Mouse (Mus musculus) heart, embryonic 13.5 days (tissue): Measurements from ENCODE around the gene Vav1. TPM values are rescaled to one million over a fixed set of nuclear protein-coding genes. Genes with fewer than 3 reads are reported as not detected.

ENCODE experiments used
- ATAC-seq: fragments of 200-750 bp; cut with Nextera tagmentation; 2 replicates; pipeline ENCODE4 v1.8.0; 2017; ENCODE audit warnings: moderate TSS enrichment; ENCODE audit not compliant: insufficient number of reproducible peaks, low FRiP score, low TSS enrichment; ENCODE audit errors: extremely low read depth
- H3K27ac ChIP-seq: fragments of 300-500 bp; sonication (generic); replicated peaks from 2 replicates; pipeline ENCODE4 v1.5.1; 2015; ENCODE audit warnings: moderate library complexity, mild to moderate bottlenecking, inconsistent platforms
- H3K27me3 ChIP-seq: fragments of 300-500 bp; sonication (generic); replicated peaks from 2 replicates; pipeline ENCODE4 v1.6.1; 2015; ENCODE audit warnings: mild to moderate bottlenecking, inconsistent platforms
- H3K36me3 ChIP-seq: fragments of 300-500 bp; sonication (generic); 2 replicates; pipeline ENCODE4 v1.6.1; 2015; ENCODE audit warnings: mild to moderate bottlenecking, inconsistent platforms
- H3K4me1 ChIP-seq: fragments of 300-500 bp; sonication (generic); 2 replicates; pipeline ENCODE4 v1.6.1; 2015; ENCODE audit warnings: inconsistent platforms
- H3K4me2 ChIP-seq: fragments of 300-500 bp; sonication (generic); 2 replicates; pipeline ENCODE4 v1.6.1; 2015; ENCODE audit warnings: inconsistent platforms, mild to moderate bottlenecking, moderate library complexity
- H3K4me3 ChIP-seq: fragments of 300-500 bp; sonication (generic); 2 replicates; pipeline ENCODE4 v1.5.1; 2015; ENCODE audit warnings: moderate library complexity, mild to moderate bottlenecking, inconsistent platforms
- H3K9ac ChIP-seq: fragments of 300-500 bp; sonication (generic); 2 replicates; pipeline ENCODE4 v1.6.1; 2015; ENCODE audit warnings: inconsistent platforms, mild to moderate bottlenecking, moderate library complexity
- H3K9me3 ChIP-seq: fragments of 300-500 bp; sonication (generic); 2 replicates; pipeline ENCODE4 v1.6.1; 2016; ENCODE audit warnings: inconsistent platforms
- WGBS: fragments of 180-500 bp; shearing (Covaris S2); methylation state at CpG from one replicate; pipeline ENCODE4 v1.1.7; 2015; ENCODE audit warnings: mixed read lengths; 5-methylcytosine and 5-hydroxymethylcytosine counted together
- polyA plus RNA-seq: library from polyadenylated mRNA; unstranded; fragments of >200 nt; fragmentation: Nextera tagmentation; extraction: Ambion mirVana; gene quantifications from 2 replicates; pipeline ENCODE4 v1.2.1, GENCODE M21; 2015

The Vav1 gene
- 1.8 and 2.4 TPM in 2 replicates for polyA plus RNA-seq

- peaks cover 24% of the 10 kb centered on the region for H3K4me1 ChIP-seq
- no peak within 1 kb of the TSS for H3K27ac ChIP-seq
- no peak for ATAC-seq
- H3K4me3 ChIP-seq = peak within 1 kb of the TSS; percentile 21
- H3K4me2 ChIP-seq = no peak within 1 kb of the TSS
- no peaks in the 10 kb centered on the region for H3K9me3 ChIP-seq
- peaks cover 49% of the 10 kb centered on the region for H3K27me3 ChIP-seq
- no peaks in the 10 kb centered on the region for H3K36me3 ChIP-seq
- no peak within 1 kb of the TSS for H3K9ac ChIP-seq
- WGBS = 43% methylated on average over 26 of the region's 26 CpGs
These were observed at the start of gene Vav1 for GRCm38 (mm10) chr17:57278943-57279590. Vav1 (plus strand) TSS chr17:57279100.

DNA sequence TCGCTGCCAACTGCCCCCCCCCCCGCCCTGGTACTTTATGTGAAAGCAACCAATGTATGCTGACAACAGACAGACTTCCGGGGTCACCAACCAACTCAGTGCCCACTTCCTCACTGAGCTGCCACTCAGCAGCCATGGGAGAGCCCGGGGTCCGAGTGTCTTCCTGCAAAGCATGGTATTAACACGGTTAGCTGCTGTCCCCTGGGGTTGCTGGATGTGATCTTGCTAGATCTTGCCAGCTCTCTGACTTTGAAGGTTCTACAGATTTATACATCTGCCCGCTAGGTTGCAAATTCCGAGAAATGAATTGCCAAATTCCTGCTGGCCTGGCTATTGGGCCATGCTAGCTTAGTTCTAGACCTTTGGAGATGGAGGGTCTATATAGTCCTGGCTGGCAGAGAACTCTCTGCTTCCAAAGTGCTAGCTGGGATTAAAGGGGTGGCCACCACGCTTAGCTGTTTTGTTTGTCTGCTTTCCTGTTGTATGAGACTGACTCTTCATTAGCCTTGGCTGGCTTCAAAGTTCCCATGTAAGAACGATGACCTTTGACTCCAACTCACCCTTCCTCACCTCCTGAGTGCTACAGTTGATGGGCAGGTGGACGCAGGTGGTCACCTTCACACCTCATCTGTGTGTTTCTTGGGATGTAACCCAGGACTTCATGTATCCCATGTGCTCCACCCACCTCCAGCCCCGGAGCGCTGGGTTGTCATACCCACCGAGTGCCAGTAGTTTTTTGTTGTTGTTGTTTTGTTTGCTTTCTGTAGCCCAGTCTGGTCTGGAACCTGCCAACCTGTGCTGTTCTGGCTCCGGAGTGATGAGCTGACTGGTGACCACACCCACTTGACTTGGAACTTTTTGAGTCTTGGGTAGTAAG is 48.8 kb upstream of the Vav1 start:
- 65% methylated on average over 15 of the region's 15 CpGs for WGBS
- Histone ChIP-seq H3K4me3 (no peak overlapping the region), H3K27me3 (peaks cover 27% of the 10 kb centered on the region), H3K4me2 (no peak overlapping the region), H3K9me3 (no peaks in the 10 kb centered on the region), H3K36me3 (peaks cover 10% of the 10 kb centered on the region), H3K27ac (no peak overlapping the region), H3K9ac (no peak overlapping the region), H3K4me1 (no peaks in the 10 kb centered on the region)
- no peak for ATAC-seq

- 53% methylated on average over 6 of the region's 6 CpGs for WGBS
- Histone ChIP-seq H3K9ac (no peak overlapping the region), H3K4me3 (no peak overlapping the region), H3K27me3 (peaks cover 21% of the 10 kb centered on the region), H3K36me3 (peaks cover 15% of the 10 kb centered on the region), H3K27ac (no peak overlapping the region), H3K4me2 (no peak overlapping the region), H3K9me3 (no peaks in the 10 kb centered on the region), H3K4me1 (no peaks in the 10 kb centered on the region)
- ATAC-seq = no peak
These were observed 48.2 kb upstream of the Vav1 start for GRCm38 (mm10) chr17:57230728-57231125.

GRCm38 (mm10) chr17:57231321-57231771 is 47.6 kb upstream of the Vav1 start:
- no peak for ATAC-seq
- no peak overlapping the region for H3K27ac ChIP-seq

DNA sequence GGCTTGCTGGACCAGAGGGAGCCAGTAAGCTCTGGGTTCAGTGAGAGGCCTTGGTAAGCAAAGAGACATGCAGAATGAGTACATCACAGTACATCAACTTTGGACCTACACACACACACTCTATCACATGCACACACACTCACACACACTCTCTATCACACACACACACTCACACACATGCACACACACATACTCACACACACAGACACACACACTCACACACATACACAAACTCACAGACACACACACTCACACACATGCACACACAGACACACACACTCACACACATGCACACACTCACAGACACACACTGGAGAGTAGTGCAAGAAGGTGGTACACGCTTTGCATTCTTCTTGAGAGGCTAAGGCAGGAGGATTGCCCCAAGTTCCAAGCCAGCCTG is 46.7 kb upstream of the Vav1 start:
- H3K4me3 ChIP-seq = no peak overlapping the region
- H3K4me1 ChIP-seq = no peaks in the 10 kb centered on the region
- 0 out of 2 replicates have a peak, but pooled peaks cover 11% of the 10 kb centered on the region for H3K27me3 ChIP-seq
- H3K4me2 ChIP-seq = no peak overlapping the region
- H3K27ac ChIP-seq = no peak overlapping the region
- no peak overlapping the region for H3K9ac ChIP-seq
- WGBS = 79% methylated on average over 1 of the region's 1 CpGs
- ATAC-seq = no peak
- H3K9me3 ChIP-seq = no peaks in the 10 kb centered on the region
- H3K36me3 ChIP-seq = peaks cover 29% of the 10 kb centered on the region

More at GRCm38 (mm10) chr17:57231321-57231771, 47.6 kb upstream of the Vav1 start:
- no peak overlapping the region for H3K4me2 ChIP-seq
- peaks cover 16% of the 10 kb centered on the region for H3K27me3 ChIP-seq
- H3K9me3 ChIP-seq = no peaks in the 10 kb centered on the region
- peaks cover 21% of the 10 kb centered on the region for H3K36me3 ChIP-seq
- H3K4me1 ChIP-seq = no peaks in the 10 kb centered on the region
- no peak overlapping the region for H3K4me3 ChIP-seq
- no peak overlapping the region for H3K9ac ChIP-seq

GRCm38 (mm10) chr17:57233038-57233437 is 45.9 kb upstream of the Vav1 start:
- Histone ChIP-seq H3K4me2 (no peak overlapping the region), H3K27me3 (0 out of 2 replicates have a peak, but pooled peaks cover 5% of the 10 kb centered on the region), H3K36me3 (peaks cover 38% of the 10 kb centered on the region), H3K4me1 (no peaks in the 10 kb centered on the region), H3K9ac (no peak overlapping the region), H3K4me3 (no peak overlapping the region), H3K27ac (no peak overlapping the region), H3K9me3 (no peaks in the 10 kb centered on the region)
- 38% methylated on average over 7 of the region's 7 CpGs for WGBS
- no peak for ATAC-seq

- Histone ChIP-seq H3K27ac (no peak overlapping the region), H3K36me3 (peaks cover 42% of the 10 kb centered on the region), H3K9me3 (no peaks in the 10 kb centered on the region), H3K4me2 (no peak overlapping the region), H3K4me1 (no peaks in the 10 kb centered on the region), H3K9ac (no peak overlapping the region), H3K4me3 (no peak overlapping the region), H3K27me3 (0 out of 2 replicates have a peak, but pooled peaks cover 2% of the 10 kb centered on the region)
- 81% methylated on average over 12 of the region's 12 CpGs for WGBS
- no peak for ATAC-seq
These were observed 44.5 kb upstream of the Vav1 start for GRCm38 (mm10) chr17:57234254-57234928.

- Histone ChIP-seq H3K27me3 (no peaks in the 10 kb centered on the region), H3K9ac (no peak overlapping the region), H3K4me2 (no peak overlapping the region), H3K4me3 (no peak overlapping the region), H3K27ac (no peak overlapping the region), H3K36me3 (peaks cover 42% of the 10 kb centered on the region), H3K9me3 (no peaks in the 10 kb centered on the region), H3K4me1 (no peaks in the 10 kb centered on the region)
- 84% methylated on average over 5 of the region's 5 CpGs for WGBS
- ATAC-seq = no peak
These were observed 43.1 kb upstream of the Vav1 start for GRCm38 (mm10) chr17:57235803-57236202.

- Histone ChIP-seq H3K27me3 (no peaks in the 10 kb centered on the region), H3K9ac (no peak overlapping the region), H3K4me2 (no peak overlapping the region), H3K9me3 (no peaks in the 10 kb centered on the region), H3K27ac (no peak overlapping the region), H3K4me3 (no peak overlapping the region), H3K36me3 (peaks cover 53% of the 10 kb centered on the region), H3K4me1 (no peaks in the 10 kb centered on the region)
- 87% methylated on average over 9 of the region's 9 CpGs for WGBS
- no peak for ATAC-seq
These were observed 41.7 kb upstream of the Vav1 start for GRCm38 (mm10) chr17:57237181-57237580.

DNA sequence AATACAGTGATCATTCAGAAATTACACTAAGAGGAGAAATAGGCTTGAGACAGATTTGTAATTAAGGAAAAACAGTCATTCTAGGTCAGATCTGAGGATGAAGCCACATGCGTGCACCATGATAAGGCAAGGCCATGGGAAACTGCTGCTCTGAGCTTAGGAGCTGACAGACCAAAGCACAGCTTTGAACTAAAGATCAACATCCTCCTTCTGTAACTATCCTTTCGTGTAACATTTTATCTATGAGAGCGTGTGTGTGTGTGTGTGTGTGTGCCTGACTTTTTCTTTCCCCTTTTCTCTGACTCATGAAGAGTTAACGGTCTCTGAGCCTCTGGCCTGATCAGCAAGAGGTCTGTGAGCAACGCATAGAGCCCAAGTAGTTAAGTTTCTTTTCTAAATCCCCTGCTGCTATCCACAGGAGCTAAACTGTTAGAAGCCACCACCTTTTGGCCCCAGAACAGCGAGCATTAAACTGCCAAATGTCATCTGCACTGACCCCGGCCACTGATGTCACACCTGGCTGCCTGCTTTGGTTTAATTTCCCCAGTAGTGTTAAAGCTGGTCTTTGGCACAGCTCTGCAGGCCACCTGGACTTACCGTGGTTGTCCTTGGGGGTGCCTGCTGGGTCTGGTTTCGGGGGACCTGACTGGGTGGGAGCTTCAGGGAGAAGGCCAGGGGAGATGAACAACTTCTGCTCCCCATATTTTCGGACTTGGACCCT is 35.1 kb upstream of the Vav1 start:
- WGBS = 59% methylated on average over 10 of the region's 10 CpGs

More for the DNA sequence above, 35.1 kb upstream of the Vav1 start:
- peaks cover 39% of the 10 kb centered on the region for H3K36me3 ChIP-seq
- H3K9me3 ChIP-seq = no peaks in the 10 kb centered on the region
- H3K4me1 ChIP-seq = peaks cover 15% of the 10 kb centered on the region
- H3K27ac ChIP-seq = no peak overlapping the region
- no peak overlapping the region for H3K9ac ChIP-seq
- no peak for ATAC-seq
- no peak overlapping the region for H3K4me3 ChIP-seq
- H3K4me2 ChIP-seq = no peak overlapping the region
- H3K27me3 ChIP-seq = no peaks in the 10 kb centered on the region
